Mouse (Mus musculus) intestine, embryonic 16.5 days (tissue): Measurements from ENCODE around the gene Rrp12. TPM values are rescaled to one million over a fixed set of nuclear protein-coding genes. Genes with fewer than 3 reads are reported as not detected.

Source experiments
- ATAC-seq: fragments of 200-750 bp; cut with Nextera tagmentation; 2 replicates; pipeline ENCODE4 v1.8.0; 2017; ENCODE audit warnings: moderate TSS enrichment, moderate library complexity
- H3K27ac ChIP-seq: fragments of 300-500 bp; sonication (generic); 2 replicates; pipeline ENCODE4 v1.5.1; 2014; ENCODE audit warnings: mild to moderate bottlenecking, low read length
- H3K27me3 ChIP-seq: fragments of 300-500 bp; sonication (generic); replicated peaks from 2 replicates; pipeline ENCODE4 v1.6.1; 2014; ENCODE audit warnings: low read length, control low read depth, mixed read lengths; ENCODE audit not compliant: control insufficient read depth, insufficient read depth
- H3K36me3 ChIP-seq: fragments of 300-500 bp; sonication (generic); 2 replicates; pipeline ENCODE4 v1.6.1; 2014; ENCODE audit warnings: low read length, control low read depth; ENCODE audit not compliant: control insufficient read depth, insufficient read depth
- H3K4me1 ChIP-seq: fragments of 300-500 bp; sonication (generic); 2 replicates; pipeline ENCODE4 v1.6.1; 2014; ENCODE audit warnings: low read length, control low read depth, mixed read lengths; ENCODE audit not compliant: control insufficient read depth, insufficient read depth
- H3K4me2 ChIP-seq: fragments of 300-500 bp; sonication (generic); 2 replicates; pipeline ENCODE4 v1.6.1; 2014; ENCODE audit warnings: low read depth, low read length, control low read depth
- H3K4me3 ChIP-seq: fragments of 300-500 bp; sonication (generic); 2 replicates; pipeline ENCODE4 v1.5.1; 2014; ENCODE audit warnings: mild to moderate bottlenecking, low read length
- H3K9ac ChIP-seq: fragments of 300-500 bp; sonication (generic); 2 replicates; pipeline ENCODE4 v1.6.1; 2014; ENCODE audit warnings: low read depth, low read length
- H3K9me3 ChIP-seq: fragments of 300-500 bp; sonication (generic); 2 replicates; pipeline ENCODE4 v1.6.1; 2016; ENCODE audit warnings: low read length, control low read depth; ENCODE audit not compliant: control insufficient read depth
- WGBS: fragments of 180-500 bp; shearing (Covaris S2); extraction: QIAGEN DNeasy Blood & Tissue Kit; methylation state at CpG from one replicate; pipeline ENCODE4 v1.1.7; 2014; 5-methylcytosine and 5-hydroxymethylcytosine counted together
- polyA plus RNA-seq: library from polyadenylated mRNA; unstranded; fragments of >200 nt; fragmentation: Nextera tagmentation; extraction: Ambion mirVana; gene quantifications from 2 replicates; pipeline ENCODE4 v1.2.1, GENCODE M21; 2015

Rrp12 gene
- polyA plus RNA-seq, 1 experiment from 2014 or later = 15.7 TPM

DNA sequence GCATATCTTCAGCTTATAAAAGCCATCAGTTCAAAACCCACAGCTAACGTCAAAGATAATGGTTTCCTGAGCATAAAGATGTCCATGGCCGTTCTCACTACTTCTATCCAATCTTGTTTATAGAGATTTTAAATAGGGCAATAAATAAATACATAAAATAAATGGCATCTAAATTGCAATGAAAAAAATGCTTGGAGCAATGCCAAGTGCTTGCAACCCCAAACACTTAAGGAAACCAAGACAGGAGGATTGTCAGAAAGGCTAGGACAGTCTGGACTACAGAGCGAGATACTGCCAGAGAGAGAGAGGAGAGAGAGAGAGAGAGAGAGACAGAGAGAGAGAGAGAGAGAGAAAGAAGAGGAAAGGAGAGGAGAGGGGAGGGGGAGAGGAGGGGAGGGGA lies 69.4 kb downstream of the Rrp12 start:
- no peak for ATAC-seq
- Histone ChIP-seq H3K36me3 (no peaks in the 10 kb centered on the region), H3K4me1 (peaks cover 7% of the 10 kb centered on the region; the same call in 1 of the 2 replicates), H3K9me3 (no peaks in the 10 kb centered on the region), H3K9ac (no peak overlapping the region), H3K27me3 (no peaks in the 10 kb centered on the region), H3K4me2 (no peak overlapping the region), H3K27ac (no peak overlapping the region), H3K4me3 (no peak overlapping the region)
- 66% methylated on average over 3 of the region's 3 CpGs for WGBS

DNA sequence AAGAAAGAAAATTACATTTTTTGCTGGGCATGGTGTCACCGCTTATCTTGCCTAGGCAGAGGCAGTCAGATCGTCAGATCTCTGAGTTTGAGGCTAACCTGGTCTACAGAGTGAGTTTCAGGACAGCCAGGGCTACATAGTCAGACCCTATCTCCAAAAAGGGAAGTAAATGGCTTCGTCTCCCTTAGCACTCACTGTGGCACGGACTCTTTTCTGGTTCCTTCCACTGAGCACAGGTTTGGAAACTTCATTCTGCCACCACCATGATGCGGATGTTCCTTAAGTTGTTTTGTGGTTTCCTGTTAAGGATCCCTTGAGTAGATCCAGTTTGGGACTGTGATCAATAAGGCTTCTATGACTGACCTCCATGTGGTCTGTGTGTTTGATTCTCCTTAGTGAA lies 71.0 kb downstream of the Rrp12 start:
- H3K9me3 ChIP-seq = no peaks in the 10 kb centered on the region
- no peaks in the 10 kb centered on the region for H3K27me3 ChIP-seq
- H3K27ac ChIP-seq = no peak overlapping the region
- no peak overlapping the region for H3K4me3 ChIP-seq
- H3K9ac ChIP-seq = no peak overlapping the region
- no peak overlapping the region for H3K4me2 ChIP-seq
- no peak for ATAC-seq
- H3K4me1 ChIP-seq = 0 out of 2 replicates have a peak, but pooled peaks cover 3% of the 10 kb centered on the region
- WGBS = 80% methylated on average over 5 of the region's 5 CpGs
- H3K36me3 ChIP-seq = no peaks in the 10 kb centered on the region

DNA sequence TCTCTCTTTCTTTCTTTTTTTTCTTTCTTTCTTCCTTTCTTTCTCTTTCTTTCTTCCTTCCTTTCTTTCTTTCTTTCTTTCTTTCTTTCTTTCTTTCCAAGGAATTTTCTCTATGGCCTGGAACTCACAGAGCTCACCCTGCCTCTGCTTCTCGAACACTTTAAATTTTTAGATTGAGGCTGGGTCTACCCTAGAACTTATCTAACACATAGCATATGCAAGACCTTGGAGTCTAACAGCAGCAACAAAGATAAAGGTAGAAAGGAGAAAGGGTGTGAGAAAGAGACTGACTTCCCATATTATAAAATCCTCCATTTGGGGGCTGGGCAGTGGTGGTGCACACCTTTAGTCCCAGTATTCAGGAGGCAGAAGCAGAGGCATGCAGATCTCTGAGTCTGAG lies 73.4 kb downstream of the Rrp12 start:
- Histone ChIP-seq H3K9me3 (no peaks in the 10 kb centered on the region), H3K4me3 (no peak overlapping the region), H3K27me3 (no peaks in the 10 kb centered on the region), H3K27ac (no peak overlapping the region), H3K4me2 (no peak overlapping the region), H3K4me1 (no peaks in the 10 kb centered on the region), H3K9ac (no peak overlapping the region), H3K36me3 (no peaks in the 10 kb centered on the region)
- ATAC-seq = no peak
- 86% methylated on average over 1 of the region's 1 CpGs for WGBS

DNA sequence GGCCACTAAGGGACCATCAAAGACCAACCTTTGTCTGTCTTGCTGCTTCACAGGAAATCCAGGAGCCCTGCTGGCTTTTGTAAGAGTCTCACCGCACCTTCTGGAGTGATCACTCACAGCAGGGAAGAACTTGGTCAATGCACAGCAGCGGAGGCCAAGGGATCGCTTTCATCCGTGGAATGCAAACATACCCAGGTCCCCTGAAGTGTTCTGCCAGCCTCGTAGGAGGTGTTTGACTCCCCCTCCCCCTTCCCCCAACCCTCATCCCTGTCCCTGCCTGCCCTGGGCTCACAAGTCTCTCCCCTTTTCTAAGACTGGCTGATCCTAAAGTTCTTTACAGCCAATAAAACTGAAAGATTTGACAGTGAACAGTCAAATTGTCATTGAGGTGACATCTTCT lies 74.5 kb downstream of the Rrp12 start:
- no peaks in the 10 kb centered on the region for H3K27me3 ChIP-seq
- peaks cover 3% of the 10 kb centered on the region; the same call in 1 of the 2 replicates for H3K4me1 ChIP-seq
- no peak overlapping the region for H3K4me2 ChIP-seq
- H3K36me3 ChIP-seq = no peaks in the 10 kb centered on the region
- WGBS = 29% methylated on average over 5 of the region's 5 CpGs
- no peak overlapping the region for H3K4me3 ChIP-seq
- no peak overlapping the region for H3K27ac ChIP-seq
- ATAC-seq = no peak
- H3K9me3 ChIP-seq = no peaks in the 10 kb centered on the region
- no peak overlapping the region for H3K9ac ChIP-seq

DNA sequence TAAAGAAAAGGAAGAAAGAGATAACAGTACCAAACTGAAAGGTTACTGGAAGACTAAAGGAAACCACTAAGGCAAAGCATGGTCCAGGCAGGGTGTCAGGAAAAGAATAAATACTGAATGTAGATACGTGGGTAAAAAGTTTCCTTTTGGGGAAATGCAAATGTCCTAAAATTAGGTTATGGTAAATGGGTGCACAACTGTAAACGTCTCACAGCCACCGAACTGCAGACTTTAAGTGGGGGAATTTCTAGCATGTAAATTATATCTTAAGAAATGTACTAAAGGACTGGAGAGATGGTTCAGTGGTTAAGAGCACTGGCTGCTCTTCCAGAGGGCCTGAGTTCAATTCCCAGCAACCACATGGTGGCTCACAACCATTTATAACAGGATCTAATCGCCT lies 77.2 kb downstream of the Rrp12 start:
- Histone ChIP-seq H3K4me3 (no peak overlapping the region), H3K4me1 (peaks cover 3% of the 10 kb centered on the region; the same call in 1 of the 2 replicates), H3K27me3 (no peaks in the 10 kb centered on the region), H3K9me3 (no peaks in the 10 kb centered on the region), H3K4me2 (no peak overlapping the region), H3K27ac (no peak overlapping the region), H3K9ac (no peak overlapping the region), H3K36me3 (no peaks in the 10 kb centered on the region)
- 80% methylated on average over 4 of the region's 4 CpGs for WGBS
- ATAC-seq = no peak

DNA sequence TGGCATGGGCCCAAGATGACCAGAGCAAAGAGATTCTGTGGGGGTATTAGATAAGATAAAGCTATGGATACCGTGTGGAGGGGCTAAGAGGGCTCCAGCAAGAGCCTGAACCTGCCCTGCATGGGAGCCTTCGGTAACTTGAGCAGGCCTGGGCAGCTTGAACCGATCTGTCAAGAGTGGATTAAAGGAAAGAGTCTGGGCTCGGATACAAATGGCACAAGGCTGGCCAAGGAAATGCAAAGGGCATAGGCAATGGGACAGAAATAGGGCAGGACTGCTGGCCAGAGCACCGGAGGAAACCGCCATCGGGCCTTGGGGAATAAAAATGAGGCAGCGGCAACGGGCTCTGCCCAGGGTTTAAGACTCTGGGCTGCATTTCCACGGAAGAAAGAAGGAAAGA lies 78.6 kb downstream of the Rrp12 start:
- no peaks in the 10 kb centered on the region for H3K27me3 ChIP-seq
- no peak for ATAC-seq

DNA sequence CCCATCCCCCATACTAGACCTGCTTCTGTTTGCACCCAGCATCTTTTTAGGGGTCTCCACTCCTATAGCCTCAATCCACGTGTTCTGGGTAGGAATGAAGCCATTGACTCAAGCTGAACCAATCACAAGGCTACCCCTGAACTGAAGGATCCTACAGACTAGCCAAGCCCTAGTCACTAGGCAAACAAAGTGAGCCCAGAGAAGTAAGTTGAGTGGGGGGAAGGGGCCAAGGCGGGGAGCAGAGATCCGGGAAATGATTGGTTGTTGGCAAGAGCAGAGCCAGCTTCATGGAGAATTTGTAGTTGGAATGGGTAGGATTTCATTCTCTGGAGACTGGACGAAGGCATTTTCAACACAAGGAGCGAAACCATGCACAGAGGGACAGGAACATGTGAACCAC lies 79.1 kb downstream of the Rrp12 start:
- peak; percentile 46; the same call in 1 of the 2 replicates for ATAC-seq
- no peak overlapping the region for H3K4me3 ChIP-seq
- H3K27me3 ChIP-seq = no peaks in the 10 kb centered on the region
- H3K4me1 ChIP-seq = peaks cover 3% of the 10 kb centered on the region; the same call in 1 of the 2 replicates
- H3K36me3 ChIP-seq = no peaks in the 10 kb centered on the region
- H3K27ac ChIP-seq = no peak overlapping the region
- H3K9ac ChIP-seq = no peak overlapping the region
- 60% methylated on average over 5 of the region's 5 CpGs for WGBS
- no peak overlapping the region for H3K4me2 ChIP-seq
- no peaks in the 10 kb centered on the region for H3K9me3 ChIP-seq

More for the DNA sequence above, 78.6 kb downstream of the Rrp12 start:
- Histone ChIP-seq H3K36me3 (no peaks in the 10 kb centered on the region), H3K4me1 (peaks cover 3% of the 10 kb centered on the region; the same call in 1 of the 2 replicates), H3K4me3 (no peak overlapping the region), H3K9me3 (no peaks in the 10 kb centered on the region), H3K9ac (no peak overlapping the region), H3K27ac (no peak overlapping the region), H3K4me2 (no peak overlapping the region)
- WGBS = 58% methylated on average over 10 of the region's 10 CpGs

DNA sequence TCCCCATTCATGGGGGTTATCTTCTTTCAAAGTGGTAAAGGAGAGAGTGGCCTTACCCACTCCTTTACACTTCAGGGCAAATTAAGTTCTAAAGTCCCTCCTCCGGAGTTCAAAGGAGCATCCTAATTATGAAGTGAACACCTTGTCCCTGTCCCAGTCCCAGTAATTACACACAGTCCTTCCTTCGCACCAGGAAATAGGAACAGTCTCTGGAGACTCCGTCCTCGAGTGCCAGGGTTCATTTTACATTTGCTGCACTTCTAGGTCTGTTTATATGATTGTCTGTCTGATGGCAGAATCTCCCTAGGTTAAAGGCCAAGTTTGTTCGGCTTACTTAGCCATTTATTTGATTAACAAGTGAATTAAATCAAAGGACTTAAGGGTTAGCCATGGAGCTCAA lies 79.6 kb downstream of the Rrp12 start:
- H3K27me3 ChIP-seq = no peaks in the 10 kb centered on the region
- 47% methylated on average over 5 of the region's 5 CpGs for WGBS
- no peaks in the 10 kb centered on the region for H3K36me3 ChIP-seq
- ATAC-seq = peak; percentile 23; the same call in 1 of the 2 replicates
- no peaks in the 10 kb centered on the region for H3K9me3 ChIP-seq
- no peak overlapping the region for H3K9ac ChIP-seq
- H3K4me1 ChIP-seq = peaks cover 3% of the 10 kb centered on the region; the same call in 1 of the 2 replicates
- no peak overlapping the region for H3K27ac ChIP-seq
- H3K4me3 ChIP-seq = no peak overlapping the region
- H3K4me2 ChIP-seq = no peak overlapping the region

DNA sequence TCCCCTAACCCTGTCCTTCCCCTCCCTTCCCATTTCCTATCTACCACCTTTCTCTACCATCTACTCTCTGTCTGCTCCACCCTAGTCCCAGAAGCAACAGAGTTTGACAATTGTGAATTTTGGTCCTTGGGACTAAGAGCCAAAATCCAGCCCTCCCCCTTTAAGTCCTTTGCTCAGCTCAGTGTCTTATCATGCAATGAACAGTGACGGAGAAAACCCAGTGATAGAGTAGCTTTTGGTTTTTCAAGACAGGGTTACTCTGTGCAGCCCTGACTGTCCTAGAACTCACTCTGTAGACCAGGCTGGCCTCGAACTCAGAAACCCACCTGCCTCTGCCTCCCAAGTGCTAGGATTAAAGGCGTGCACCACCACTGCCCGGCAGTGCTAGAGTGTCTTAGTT lies 82.6 kb downstream of the Rrp12 start:
- Histone ChIP-seq H3K4me1 (peaks cover 3% of the 10 kb centered on the region; the same call in 1 of the 2 replicates), H3K27me3 (no peaks in the 10 kb centered on the region), H3K4me3 (no peak overlapping the region), H3K4me2 (no peak overlapping the region), H3K9me3 (no peaks in the 10 kb centered on the region), H3K9ac (no peak overlapping the region), H3K36me3 (no peaks in the 10 kb centered on the region), H3K27ac (no peak overlapping the region)
- ATAC-seq = no peak
- WGBS = 86% methylated on average over 4 of the region's 4 CpGs
